Mouse (Mus musculus) embryonic stem cell, embryonic (primary cell): Measurements from ENCODE around the gene Zmat5.

Source experiments
- CTCF ChIA-PET, 4 experiments: fragments of 300-600 bp in 2 of 4; fragments of 350-600 bp in 2 of 4; sonication (Branson Sonifier 250); formaldehyde crosslinking; loops; one replicate each; lab custom pipeline; 2022; ENCODE audit warnings: inconsistent platforms in 2 of 4; lab: Charles Lee
- POLR2A ChIA-PET, 4 experiments: fragments of 300-600 bp in 2 of 4; fragments of 350-600 bp in 2 of 4; sonication (Branson Sonifier 250); formaldehyde crosslinking; loops; one replicate each; lab custom pipeline; 2022; ENCODE audit warnings: antibody characterized with exemption in 4 of 4, inconsistent platforms in 1 of 4; lab: Charles Lee

The Zmat5 gene

GRCm38 (mm10) chr11:4769293-4769692 lies 64.8 kb downstream of the Zmat5 start:
- POLR2A ChIA-PET = interaction anchor here in 2 of 4 experiments (0.6 to 2.3 kb wide), 4 partner anchors 9 to 494 kb away, joined by 3 to 7 read pairs (median 4); no protein-coding TSS in a partner anchor

GRCm38 (mm10) chr11:4769881-4770280 lies 65.4 kb downstream of the Zmat5 start:
- POLR2A ChIA-PET = interaction anchor here in 2 of 4 experiments (0.6 to 2.3 kb wide), 6 partner anchors 8 to 494 kb away, joined by 3 to 7 read pairs (median 4); no protein-coding TSS in a partner anchor

More at GRCm38 (mm10) chr11:4769293-4769692, 64.8 kb downstream of the Zmat5 start:
- CTCF ChIA-PET = no interaction called here

GRCm38 (mm10) chr11:4771756-4772155 lies 67.3 kb downstream of the Zmat5 start:
- POLR2A ChIA-PET = interaction anchor here in 1 of 4 experiments (0.6 kb wide), 2 partner anchors 15 to 69 kb away, joined by 4 read pairs; no protein-coding TSS in a partner anchor
- CTCF ChIA-PET = interaction anchor here in 2 of 4 experiments (0.5 to 2.3 kb wide), 3 partner anchors 11 to 61 kb away, joined by 7 to 11 read pairs (median 8); no protein-coding TSS in a partner anchor

More at GRCm38 (mm10) chr11:4769881-4770280, 65.4 kb downstream of the Zmat5 start:
- CTCF ChIA-PET = interaction anchor here in 2 of 4 experiments (0.5 to 1.0 kb wide), 4 partner anchors 9 to 52 kb away, joined by 3 to 4 read pairs (median 4); no protein-coding TSS in a partner anchor

- CTCF ChIA-PET = interaction anchor here (0.6 to 2.3 kb wide), 16 partner anchors 10 to 513 kb away, joined by 3 to 11 read pairs (median 4); no protein-coding TSS in a partner anchor
- POLR2A ChIA-PET = interaction anchor here in 2 of 4 experiments (0.5 to 1.7 kb wide), 6 partner anchors 9 to 663 kb away, joined by 3 to 5 read pairs (median 3); no protein-coding TSS in a partner anchor
Observed at GRCm38 (mm10) chr11:4772925-4773324, 68.4 kb downstream of the Zmat5 start.

- CTCF ChIA-PET = no interaction called here
- POLR2A ChIA-PET = interaction anchor here in 2 of 4 experiments (0.9 to 1.8 kb wide), 5 partner anchors 15 to 266 kb away, joined by 3 to 5 read pairs (median 3); no protein-coding TSS in a partner anchor
Observed at GRCm38 (mm10) chr11:4780927-4781326, 76.4 kb downstream of the Zmat5 start.

- CTCF ChIA-PET = interaction anchor here in 3 of 4 experiments (0.6 to 2.8 kb wide), 5 partner anchors 10 to 102 kb away, joined by 3 to 7 read pairs (median 4); no protein-coding TSS in a partner anchor
- POLR2A ChIA-PET = interaction anchor here in 3 of 4 experiments (0.5 to 3.7 kb wide), 10 partner anchors 9 to 531 kb away, joined by 3 to 13 read pairs (median 4); no protein-coding TSS in a partner anchor
Observed at GRCm38 (mm10) chr11:4783116-4783515, 78.6 kb downstream of the Zmat5 start.

GRCm38 (mm10) chr11:4784629-4785142 lies 80.2 kb downstream of the Zmat5 start:
- ChIA-PET CTCF (no interaction called here), POLR2A (interaction anchor here in 1 of 4 experiments (0.8 to 3.7 kb wide), 6 partner anchors 9 to 154 kb away, joined by 3 to 13 read pairs (median 4); no protein-coding TSS in a partner anchor)
